Mouse (Mus musculus) midbrain, embryonic 11.5 days (tissue): ENCODE data around the gene Jarid2. TPM values are rescaled to one million over a fixed set of nuclear protein-coding genes. Genes with fewer than 3 reads are reported as not detected.

Source experiments
- ATAC-seq: fragments of 200-750 bp; cut with Nextera tagmentation; 2 replicates; pipeline ENCODE4 v1.8.0; 2017; ENCODE audit warnings: moderate TSS enrichment, moderate library complexity; ENCODE audit not compliant: low FRiP score
- DNase-seq: peaks from one replicate; pipeline ENCODE4 v3.0.0; 2015; ENCODE audit warnings: low spot score; ENCODE audit errors: missing footprints
- H3K27ac ChIP-seq: fragments of 300-500 bp; sonication (generic); 2 replicates; pipeline ENCODE4 v1.5.1; 2014; ENCODE audit warnings: low read depth, low read length
- H3K27me3 ChIP-seq: fragments of 300-500 bp; sonication (generic); 2 replicates; pipeline ENCODE4 v1.6.1; 2014; ENCODE audit warnings: mild to moderate bottlenecking, low read length, moderate library complexity, mixed read lengths; ENCODE audit not compliant: control insufficient read depth, insufficient read depth
- H3K36me3 ChIP-seq: fragments of 300-500 bp; sonication (generic); 2 replicates; pipeline ENCODE4 v1.6.1; 2014; ENCODE audit warnings: mild to moderate bottlenecking, low read length, moderate library complexity, mixed read lengths; ENCODE audit not compliant: control insufficient read depth, insufficient read depth
- H3K4me1 ChIP-seq: fragments of 300-500 bp; sonication (generic); 2 replicates; pipeline ENCODE4 v1.6.1; 2014; ENCODE audit warnings: low read length; ENCODE audit not compliant: control insufficient read depth, insufficient read depth
- H3K4me2 ChIP-seq: fragments of 300-500 bp; sonication (generic); 2 replicates; pipeline ENCODE4 v1.6.1; 2014; ENCODE audit warnings: mild to moderate bottlenecking, moderate library complexity
- H3K4me3 ChIP-seq: fragments of 300-500 bp; sonication (generic); 2 replicates; pipeline ENCODE4 v1.5.1; 2014; ENCODE audit warnings: low read depth, low read length
- H3K9ac ChIP-seq: fragments of 300-500 bp; sonication (generic); 2 replicates; pipeline ENCODE4 v1.6.1; 2014; ENCODE audit warnings: low read length
- H3K9me3 ChIP-seq: fragments of 300-500 bp; sonication (generic); 2 replicates; pipeline ENCODE4 v1.6.1; 2016; ENCODE audit warnings: low read length; ENCODE audit not compliant: control insufficient read depth
- WGBS: fragments of 180-500 bp; shearing (Covaris S2); extraction: QIAGEN DNeasy Blood & Tissue Kit; methylation state at CpG from one replicate; pipeline ENCODE4 v1.1.7; 2014; 5-methylcytosine and 5-hydroxymethylcytosine counted together
- polyA plus RNA-seq: library from polyadenylated mRNA; unstranded; fragments of >200 nt; fragmentation: Nextera tagmentation; extraction: Ambion mirVana; gene quantifications from 2 replicates; pipeline ENCODE4 v1.2.1, GENCODE M21; 2014

Jarid2 gene
- polyA plus RNA-seq, 1 experiment from 2014 or later, result 37.4 TPM

DNA sequence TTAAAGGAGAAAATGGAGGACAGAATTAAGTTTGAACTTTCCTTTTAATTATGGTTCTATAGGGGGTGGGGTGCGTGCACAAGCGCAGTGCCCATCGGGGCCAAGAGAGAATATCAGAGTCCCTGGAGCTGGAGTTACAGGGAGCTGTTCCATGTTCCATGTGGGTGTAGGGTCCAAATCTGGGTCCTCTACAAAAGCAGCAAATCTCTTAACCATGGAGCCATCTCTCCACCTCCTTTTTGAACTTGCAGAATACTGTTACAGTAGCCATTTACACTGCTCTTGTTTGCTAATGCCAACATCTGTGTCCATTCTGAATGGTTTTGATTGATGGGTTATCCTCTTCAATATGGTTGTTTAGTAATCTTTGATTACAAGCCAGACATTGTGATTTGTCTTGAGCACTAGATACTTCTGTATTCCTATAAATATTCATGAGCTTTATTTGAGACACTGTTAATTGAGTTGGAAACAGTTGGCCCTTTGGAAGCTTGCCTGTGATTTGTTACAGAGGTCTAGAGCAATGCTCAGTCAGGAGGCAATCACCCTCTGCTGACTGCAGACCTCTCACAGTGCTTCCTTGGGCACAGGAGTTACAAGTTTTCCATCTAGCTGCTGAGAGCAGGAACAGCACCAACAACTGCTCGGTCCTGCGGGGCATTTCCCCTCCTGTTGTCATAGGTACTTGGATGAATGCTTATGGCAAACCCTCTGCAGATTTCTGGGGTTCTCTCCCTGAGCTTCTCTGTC is 231.4 kb downstream of the Jarid2 start:
- Histone ChIP-seq H3K9ac (no peak overlapping the region), H3K36me3 (peaks cover 2% of the 10 kb centered on the region; the same call in 1 of the 2 replicates), H3K4me1 (no peaks in the 10 kb centered on the region), H3K27ac (no peak overlapping the region), H3K4me2 (no peak overlapping the region), H3K4me3 (no peak overlapping the region), H3K27me3 (no peaks in the 10 kb centered on the region), H3K9me3 (no peaks in the 10 kb centered on the region)
- DNase-seq, result no peak
- no peak for ATAC-seq
- WGBS, result 84% methylated on average over 5 of the region's 5 CpGs
